Mouse (Mus musculus) MEL (cell line): Measurements from ENCODE around the gene Ankrd34a.

ENCODE experiments used
- CHD2 ChIP-seq: IDR thresholded peaks from 2 replicates; pipeline ENCODE4 v1.6.1; 2011; ENCODE audit warnings: low read length, improper control_type of control experiment
- CTCF ChIP-seq, 3 experiments: IDR thresholded peaks in 2 of 3; conservative IDR thresholded peaks in 1 of 3; 2 replicates each; pipeline ENCODE4 v1.5.1; 2011 to 2012; ENCODE audit warnings: low read length in 3 of 3, low read depth in 2 of 3, mild to moderate bottlenecking in 2 of 3, improper control_type of control experiment in 1 of 3, inconsistent platforms in 1 of 3, mixed read lengths in 1 of 3, moderate library complexity in 1 of 3; ENCODE audit not compliant: control insufficient read depth in 1 of 3, insufficient read depth in 1 of 3, poor library complexity in 1 of 3, severe bottlenecking in 1 of 3
- MYB ChIP-seq: IDR thresholded peaks from 2 replicates; pipeline ENCODE4 v1.6.1; 2011; ENCODE audit warnings: mild to moderate bottlenecking, low read depth, low read length, improper control_type of control experiment
- POLR2A ChIP-seq, 2 experiments: IDR thresholded peaks; 2 replicates each; pipeline ENCODE4 v1.6.1; 2011 to 2012; ENCODE audit warnings: low read length in 2 of 2, mild to moderate bottlenecking in 2 of 2, control low read depth in 1 of 2, improper control_type of control experiment in 1 of 2, low read depth in 1 of 2, moderate library complexity in 1 of 2; ENCODE audit not compliant: control insufficient read depth in 1 of 2, insufficient read depth in 1 of 2, poor library complexity in 1 of 2
- USF2 ChIP-seq, 2 experiments: IDR thresholded peaks; 2 replicates each; pipeline ENCODE4 v1.6.1; 2011 to 2012; ENCODE audit warnings: improper control_type of control experiment in 2 of 2, low read length in 2 of 2, borderline replicate concordance in 1 of 2, inconsistent platforms in 1 of 2, low read depth in 1 of 2, mild to moderate bottlenecking in 1 of 2; ENCODE audit not compliant: insufficient read depth in 1 of 2

DNA sequence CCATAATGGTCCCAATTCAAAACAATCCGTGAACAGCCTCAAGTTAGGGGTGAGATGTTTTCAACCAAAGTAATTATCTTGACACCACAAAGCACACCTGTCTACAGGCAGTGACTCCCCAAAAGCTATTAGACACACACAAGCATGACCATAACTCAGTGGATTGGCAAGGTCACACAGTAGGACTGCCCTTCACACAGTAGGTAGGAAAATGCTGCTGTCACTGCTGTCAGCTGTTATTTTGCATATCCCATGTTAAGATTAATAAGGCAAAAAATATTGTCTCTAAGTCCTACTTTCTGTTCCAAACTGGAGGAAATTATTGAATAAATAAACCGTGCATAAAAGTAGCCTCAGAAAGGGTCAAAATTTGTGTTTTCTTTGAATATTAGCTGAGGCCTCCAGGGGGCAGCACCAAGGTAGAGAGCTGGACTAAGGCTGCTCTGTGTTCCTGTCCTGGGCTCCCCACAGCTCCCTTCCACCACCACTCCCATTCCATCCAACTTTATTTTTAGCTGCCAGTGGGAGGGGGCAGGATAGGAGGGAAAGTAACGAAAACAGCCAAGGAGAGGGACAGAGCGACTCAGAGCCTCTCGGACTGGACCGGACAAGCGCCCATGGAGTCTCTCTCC lies 48.7 kb downstream of the Ankrd34a start, which contains the start of gene Itga10:
- TF ChIP-seq MYB (no peak), CTCF (IDR thresholded peaks at IDR 0.05 in 2 of 3, conservative IDR thresholded peaks at IDR 0.05 in 1 of 3; ENCODE audit: control insufficient read depth in 1 of 3, insufficient read depth in 1 of 3, low read depth in 2 of 3, low read length in 3 of 3, poor library complexity in 1 of 3, severe bottlenecking in 1 of 3) (peak; percentile 82 to 87 (median 85)), USF2 (IDR thresholded peaks at IDR 0.05; ENCODE audit: borderline replicate concordance in 1 of 2, insufficient read depth in 1 of 2, low read depth in 1 of 2, low read length in 2 of 2) (no peak), POLR2A (IDR thresholded peaks at IDR 0.05; ENCODE audit: control insufficient read depth in 1 of 2, insufficient read depth in 1 of 2, low read depth in 1 of 2, low read length in 2 of 2, poor library complexity in 1 of 2) (no peak), CHD2 (no peak)
